Mouse (Mus musculus): ENCODE measurements around the gene Cyld. TPM values are rescaled to one million over a fixed set of nuclear protein-coding genes. Genes with fewer than 3 reads are reported as not detected.

The Cyld gene
- total and polyA plus RNA-seq, 3 experiments, result 1.0 to 57.7 (median 40.9) TPM

DNA sequence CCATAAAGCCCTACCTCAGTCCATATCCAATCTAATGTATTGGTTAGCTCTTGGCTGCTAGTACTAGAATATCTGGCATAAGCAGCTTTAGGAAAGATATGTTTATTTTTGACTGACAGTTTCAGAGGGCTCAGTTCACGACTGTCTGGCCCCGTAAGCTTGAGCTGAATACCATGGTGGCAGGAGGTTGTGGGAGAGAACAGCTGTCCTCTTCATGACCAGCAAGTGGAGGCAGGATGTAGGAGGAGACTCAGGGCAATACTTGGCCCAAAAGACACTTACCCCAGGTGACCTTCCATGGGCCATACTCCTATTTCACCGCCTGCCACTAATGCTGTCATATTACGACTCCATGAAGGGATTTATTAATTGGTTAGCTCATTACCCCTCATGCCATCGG, 23.0 kb upstream of the Cyld start:
- H3K9me3 ChIP-seq (replicated peaks), result no peaks in the 10 kb centered on the region
- TF ChIP-seq GATA2 (IDR thresholded peaks at IDR 0.05; ENCODE audit: borderline replicate concordance, low read depth, low read length) (no peak), POLR2AphosphoS5 (IDR thresholded peaks at IDR 0.05; ENCODE audit: insufficient replicate concordance, low read depth, low read length) (no peak), TAL1 (conservative IDR thresholded peaks at IDR 0.05; ENCODE audit: low read depth, low read length) (no peak), CTCF (IDR thresholded peaks at IDR 0.05; ENCODE audit: low read depth, low read length) (no peak), GATA1 (IDR thresholded peaks at IDR 0.05; ENCODE audit: borderline replicate concordance, low read length) (no peak)
- H3K27me3 ChIP-seq (ENCODE audit: insufficient read depth, low read length), result peaks cover 9% of the 10 kb centered on the region; the same call in 1 of the 2 replicates
- no peak overlapping the region for H3K4me3 ChIP-seq (ENCODE audit: low read depth, low read length)
- ATAC-seq (ENCODE audit: extremely low read depth, insufficient number of reproducible peaks, low FRiP score, poor library complexity, severe bottlenecking), result no peak
- no peaks in the 10 kb centered on the region for H3K36me3 ChIP-seq (replicated peaks)
- no peak for DNase-seq (ENCODE audit: low spot score)
- H3K4me1 ChIP-seq (ENCODE audit: insufficient read depth, low read depth, low read length), result peaks cover 4% of the 10 kb centered on the region

DNA sequence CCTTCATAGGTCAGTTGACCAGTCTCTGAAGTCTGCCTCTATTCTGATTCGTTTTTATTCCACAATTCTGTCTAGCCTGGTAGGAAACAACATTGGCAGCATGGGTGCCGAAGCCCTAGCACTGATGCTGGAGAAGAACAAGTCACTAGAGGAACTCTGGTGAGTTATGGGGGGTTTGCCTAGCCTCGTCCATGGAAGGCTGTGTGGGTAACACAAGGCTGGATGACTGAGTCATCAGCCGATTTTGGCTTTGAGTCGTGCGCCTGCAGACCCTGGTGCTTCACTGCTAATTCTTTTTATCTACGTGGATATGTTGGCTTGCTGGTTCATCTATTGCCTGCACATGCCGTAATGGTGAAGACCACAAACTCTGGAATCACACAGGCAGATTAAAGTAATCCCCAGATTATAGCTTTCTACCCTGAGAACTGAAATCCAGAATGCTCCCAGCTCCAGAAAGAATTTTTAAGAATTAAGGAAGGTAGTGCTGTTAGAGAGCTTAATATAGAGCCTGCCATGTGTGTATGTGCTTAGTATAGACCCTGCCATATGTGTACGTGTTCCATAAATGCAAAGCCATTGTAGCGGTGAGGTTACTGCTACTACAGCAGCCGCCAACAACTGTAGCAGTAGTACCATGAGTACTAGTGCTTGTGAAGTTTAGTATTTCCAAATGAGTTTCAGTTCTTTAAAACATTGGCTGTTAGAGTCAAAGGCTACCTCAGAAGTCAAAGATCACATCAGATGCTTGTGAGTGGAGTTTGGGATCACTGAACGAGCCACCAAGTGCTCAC, 21.3 kb upstream of the Cyld start:
- TF ChIP-seq GATA1 (IDR thresholded peaks at IDR 0.05; ENCODE audit: borderline replicate concordance, low read length) (no peak), TAL1 (conservative IDR thresholded peaks at IDR 0.05; ENCODE audit: low read depth, low read length) (no peak), GATA2 (IDR thresholded peaks at IDR 0.05; ENCODE audit: borderline replicate concordance, low read depth, low read length) (no peak), CTCF (IDR thresholded peaks at IDR 0.05; ENCODE audit: low read depth, low read length) (no peak), POLR2AphosphoS5 (IDR thresholded peaks at IDR 0.05; ENCODE audit: insufficient replicate concordance, low read depth, low read length) (no peak)
- Histone ChIP-seq H3K4me3 (ENCODE audit: low read depth, low read length) (no peak overlapping the region), H3K9me3 (replicated peaks) (no peaks in the 10 kb centered on the region), H3K36me3 (replicated peaks) (no peaks in the 10 kb centered on the region), H3K4me1 (ENCODE audit: insufficient read depth, low read depth, low read length) (no peaks in the 10 kb centered on the region), H3K27me3 (ENCODE audit: insufficient read depth, low read length) (peaks cover 6% of the 10 kb centered on the region; the same call in 1 of the 2 replicates)
- no peak for DNase-seq (ENCODE audit: low spot score)
- no peak for ATAC-seq (ENCODE audit: extremely low read depth, insufficient number of reproducible peaks, low FRiP score, poor library complexity, severe bottlenecking)

GRCm38 (mm10) chr8:88677071-88677470, 19.8 kb upstream of the Cyld start:
- Histone ChIP-seq H3K4me1 (ENCODE audit: insufficient read depth, low read depth, low read length) (no peaks in the 10 kb centered on the region), H3K9me3 (replicated peaks) (no peaks in the 10 kb centered on the region)
- TF ChIP-seq GATA1 (IDR thresholded peaks at IDR 0.05; ENCODE audit: borderline replicate concordance, low read length), result no peak
- no peak for TF ChIP-seq GATA2 (IDR thresholded peaks at IDR 0.05; ENCODE audit: borderline replicate concordance, low read depth, low read length)
- no peak for TF ChIP-seq POLR2AphosphoS5 (IDR thresholded peaks at IDR 0.05; ENCODE audit: insufficient replicate concordance, low read depth, low read length)
- no peak for TF ChIP-seq TAL1 (conservative IDR thresholded peaks at IDR 0.05; ENCODE audit: low read depth, low read length)
- no peak for TF ChIP-seq CTCF (IDR thresholded peaks at IDR 0.05; ENCODE audit: low read depth, low read length)

GRCm38 (mm10) chr8:88680566-88680965, 16.3 kb upstream of the Cyld start:
- no peaks in the 10 kb centered on the region for H3K36me3 ChIP-seq (replicated peaks)
- no peak overlapping the region for H3K4me3 ChIP-seq (ENCODE audit: low read depth, low read length)
- ATAC-seq (ENCODE audit: extremely low read depth, insufficient number of reproducible peaks, low FRiP score, poor library complexity, severe bottlenecking), result no peak
- TF ChIP-seq POLR2AphosphoS5 (IDR thresholded peaks at IDR 0.05; ENCODE audit: insufficient replicate concordance, low read depth, low read length) (no peak), CTCF (IDR thresholded peaks at IDR 0.05; ENCODE audit: low read depth, low read length) (no peak), TAL1 (conservative IDR thresholded peaks at IDR 0.05; ENCODE audit: low read depth, low read length) (no peak), GATA1 (IDR thresholded peaks at IDR 0.05; ENCODE audit: borderline replicate concordance, low read length) (no peak), GATA2 (IDR thresholded peaks at IDR 0.05; ENCODE audit: borderline replicate concordance, low read depth, low read length) (no peak)
- H3K4me1 ChIP-seq (ENCODE audit: insufficient read depth, low read depth, low read length), result no peaks in the 10 kb centered on the region
- H3K9me3 ChIP-seq (replicated peaks), result no peaks in the 10 kb centered on the region
- H3K27me3 ChIP-seq (ENCODE audit: insufficient read depth, low read length), result peaks cover 8% of the 10 kb centered on the region
- no peak for DNase-seq (ENCODE audit: low spot score)

More at GRCm38 (mm10) chr8:88677071-88677470, 19.8 kb upstream of the Cyld start:
- ATAC-seq (ENCODE audit: extremely low read depth, insufficient number of reproducible peaks, low FRiP score, poor library complexity, severe bottlenecking) (no peak), DNase-seq (ENCODE audit: low spot score) (no peak)
- H3K36me3 ChIP-seq (replicated peaks), result no peaks in the 10 kb centered on the region
- H3K4me3 ChIP-seq (ENCODE audit: low read depth, low read length), result no peak overlapping the region
- peaks cover 8% of the 10 kb centered on the region for H3K27me3 ChIP-seq (ENCODE audit: insufficient read depth, low read length)

DNA sequence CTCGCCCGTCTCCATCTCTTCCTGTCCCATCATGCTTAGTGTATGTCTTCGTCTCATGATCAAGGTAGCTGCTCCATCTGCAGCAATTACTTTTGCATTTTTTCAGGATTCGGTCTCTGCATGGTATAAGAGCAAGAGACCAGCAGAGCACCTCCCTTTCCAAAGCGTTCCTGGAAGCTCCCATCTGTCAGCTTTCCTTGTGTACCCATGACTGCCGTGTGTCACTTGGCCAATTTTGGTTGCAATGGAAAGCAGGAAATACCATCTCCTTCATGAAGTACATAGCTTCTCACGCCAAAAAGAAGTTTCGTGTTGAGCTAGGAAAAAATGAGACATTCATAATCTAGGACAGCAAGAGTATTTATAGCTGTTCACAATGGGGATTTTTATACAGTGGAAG, 15.8 kb upstream of the Cyld start:
- ATAC-seq (ENCODE audit: extremely low read depth, insufficient number of reproducible peaks, low FRiP score, poor library complexity, severe bottlenecking) (no peak), DNase-seq (ENCODE audit: low spot score) (no peak)
- H3K36me3 ChIP-seq (replicated peaks), result no peaks in the 10 kb centered on the region
- H3K9me3 ChIP-seq (replicated peaks), result no peaks in the 10 kb centered on the region
- H3K27me3 ChIP-seq (ENCODE audit: insufficient read depth, low read length), result peaks cover 8% of the 10 kb centered on the region
- no peak for TF ChIP-seq GATA1 (IDR thresholded peaks at IDR 0.05; ENCODE audit: borderline replicate concordance, low read length)
- TF ChIP-seq POLR2AphosphoS5 (IDR thresholded peaks at IDR 0.05; ENCODE audit: insufficient replicate concordance, low read depth, low read length), result no peak
- TF ChIP-seq TAL1 (conservative IDR thresholded peaks at IDR 0.05; ENCODE audit: low read depth, low read length), result no peak
- TF ChIP-seq GATA2 (IDR thresholded peaks at IDR 0.05; ENCODE audit: borderline replicate concordance, low read depth, low read length), result no peak
- H3K4me1 ChIP-seq (ENCODE audit: insufficient read depth, low read depth, low read length), result no peaks in the 10 kb centered on the region
- no peak overlapping the region for H3K4me3 ChIP-seq (ENCODE audit: low read depth, low read length)

DNA sequence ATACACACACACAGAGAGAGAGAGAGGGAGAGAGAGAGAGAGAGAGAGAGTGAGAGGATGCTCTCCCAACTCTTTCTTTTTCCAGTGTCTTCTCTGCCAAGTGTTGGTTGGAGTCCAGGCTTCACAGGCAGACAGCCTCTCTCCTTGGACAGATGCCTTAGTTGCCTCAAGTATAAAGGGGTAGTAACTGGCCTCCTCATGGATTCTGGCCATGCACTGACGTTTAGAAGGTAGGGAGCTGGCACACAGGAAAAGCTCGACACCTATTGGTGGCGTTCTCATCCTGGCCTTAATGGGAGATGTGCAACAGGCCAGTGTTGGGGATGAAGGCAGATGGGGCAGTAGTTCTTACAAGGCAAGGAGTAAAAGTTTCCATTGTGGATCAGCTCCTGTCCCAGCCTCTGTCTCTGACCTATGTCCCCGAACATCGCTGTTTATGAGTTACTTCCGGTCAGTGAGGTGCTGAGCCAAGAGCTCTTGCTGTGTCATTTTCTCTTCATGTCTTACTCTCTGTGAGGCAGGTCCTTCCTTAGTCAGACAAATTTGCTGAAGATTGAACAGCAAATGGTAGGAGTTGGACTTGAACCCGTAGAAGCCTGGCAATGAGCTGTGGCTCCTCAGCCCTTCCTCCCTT, 13.1 kb upstream of the Cyld start:
- Histone ChIP-seq H3K36me3 (replicated peaks) (no peaks in the 10 kb centered on the region), H3K4me3 (ENCODE audit: low read depth, low read length) (no peak overlapping the region), H3K27me3 (ENCODE audit: insufficient read depth, low read length) (peaks cover 14% of the 10 kb centered on the region), H3K4me1 (ENCODE audit: insufficient read depth, low read depth, low read length) (no peaks in the 10 kb centered on the region), H3K9me3 (replicated peaks) (no peaks in the 10 kb centered on the region)
- DNase-seq (ENCODE audit: low spot score) (no peak), ATAC-seq (ENCODE audit: extremely low read depth, insufficient number of reproducible peaks, low FRiP score, poor library complexity, severe bottlenecking) (no peak)
- TF ChIP-seq TAL1 (conservative IDR thresholded peaks at IDR 0.05; ENCODE audit: low read depth, low read length), result no peak
- no peak for TF ChIP-seq CTCF (IDR thresholded peaks at IDR 0.05; ENCODE audit: low read depth, low read length)
- TF ChIP-seq GATA2 (IDR thresholded peaks at IDR 0.05; ENCODE audit: borderline replicate concordance, low read depth, low read length), result no peak
- TF ChIP-seq GATA1 (IDR thresholded peaks at IDR 0.05; ENCODE audit: borderline replicate concordance, low read length), result no peak
- TF ChIP-seq POLR2AphosphoS5 (IDR thresholded peaks at IDR 0.05; ENCODE audit: insufficient replicate concordance, low read depth, low read length), result no peak

All from G1E (cell line).